Mouse (Mus musculus) cerebellum, adult 2 months (tissue): ENCODE results near the gene Bclaf3. TPM values are rescaled to one million over a fixed set of nuclear protein-coding genes. Genes with fewer than 3 reads are reported as not detected.
"Not testable (repeated sequence)": the region's sequence is repeated elsewhere in the genome, so short reads cannot be mapped to it uniquely, and the experiment has no call there.

Source experiments
- DNase-seq, 2 experiments: peaks; one replicate each; pipeline ENCODE4 v3.0.0; 2021
- H3K27ac ChIP-seq: fragments of 200-500 bp; 2 replicates; pipeline ENCODE4 v1.5.1; 2012; ENCODE audit warnings: low read length, control low read depth, inconsistent platforms; ENCODE audit not compliant: insufficient read depth
- H3K27me3 ChIP-seq: fragments of 200-500 bp; 2 replicates; pipeline ENCODE4 v1.6.1; 2012; ENCODE audit warnings: inconsistent platforms, mild to moderate bottlenecking, low read length, moderate library complexity; ENCODE audit not compliant: control insufficient read depth, insufficient read depth
- H3K4me1 ChIP-seq: fragments of 200-500 bp; 2 replicates; pipeline ENCODE4 v1.6.1; 2011; ENCODE audit warnings: low read length; ENCODE audit not compliant: control insufficient read depth, insufficient read depth
- H3K4me3 ChIP-seq: fragments of 200-500 bp; replicated peaks from 2 replicates; pipeline ENCODE3; 2011; ENCODE audit warnings: mild to moderate bottlenecking, low read depth, low read length, control low read depth; ENCODE audit not compliant: insufficient read depth
- CTCF ChIP-seq: fragments of 200-500 bp; IDR thresholded peaks from 2 replicates; pipeline ENCODE4 v1.5.1; 2011; ENCODE audit warnings: low read depth, mild to moderate bottlenecking, control low read depth, low read length, moderate library complexity, borderline replicate concordance; ENCODE audit not compliant: insufficient read depth
- POLR2A ChIP-seq: fragments of 200-500 bp; IDR thresholded peaks from 2 replicates; pipeline ENCODE4 v1.6.1; 2011; ENCODE audit warnings: low read length, control low read depth, borderline replicate concordance; ENCODE audit not compliant: insufficient read depth
- WGBS: fragments of 180-500 bp; shearing (Covaris S2); methylation state at CpG from one replicate; pipeline ENCODE4 v1.1.7; 2018; 5-methylcytosine and 5-hydroxymethylcytosine counted together
- polyA plus RNA-seq: library from polyadenylated mRNA; depleted of rRNA; stranded (reverse); fragments of >200 nt; gene quantifications from 2 replicates; pipeline ENCODE4 v1.2.3, GENCODE M21; 2012; rRNA removed

Gene Bclaf3
- 8.4 and 9.6 TPM in 2 replicates for polyA plus RNA-seq

DNA sequence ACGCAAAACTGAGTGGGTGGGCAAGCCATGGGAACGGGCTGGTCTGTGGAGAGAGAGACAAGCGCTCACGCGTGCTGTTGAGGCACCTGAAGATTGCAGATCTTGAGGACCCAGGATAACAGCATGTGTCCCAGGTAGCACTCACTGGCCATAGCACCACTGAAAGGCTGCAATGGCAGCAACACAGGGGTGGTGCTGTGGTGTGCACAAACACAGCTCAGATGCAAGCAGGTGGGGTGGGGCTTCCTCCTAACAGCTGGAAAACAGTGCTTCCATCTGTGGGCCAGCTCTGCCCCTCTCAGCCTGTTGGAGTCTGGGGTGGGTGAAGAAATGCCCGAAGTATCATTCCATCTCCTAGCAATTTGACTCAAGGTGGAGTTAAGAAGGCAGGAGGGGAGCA lies at the start of gene Bclaf3:
Bclaf3 (plus strand) TSS at position 301 of the 400 bp plus-strand sequence.
- H3K27me3 ChIP-seq = no peaks in the 10 kb centered on the region
- WGBS = 83% methylated on average over 6 of the region's 6 CpGs
- DNase-seq = no peak
- TF ChIP-seq POLR2A = no peak
- TF ChIP-seq CTCF = no peak
- H3K4me3 ChIP-seq = no peak within 1 kb of the TSS
- H3K4me1 ChIP-seq = no peaks in the 10 kb centered on the region
- no peak within 1 kb of the TSS for H3K27ac ChIP-seq

DNA sequence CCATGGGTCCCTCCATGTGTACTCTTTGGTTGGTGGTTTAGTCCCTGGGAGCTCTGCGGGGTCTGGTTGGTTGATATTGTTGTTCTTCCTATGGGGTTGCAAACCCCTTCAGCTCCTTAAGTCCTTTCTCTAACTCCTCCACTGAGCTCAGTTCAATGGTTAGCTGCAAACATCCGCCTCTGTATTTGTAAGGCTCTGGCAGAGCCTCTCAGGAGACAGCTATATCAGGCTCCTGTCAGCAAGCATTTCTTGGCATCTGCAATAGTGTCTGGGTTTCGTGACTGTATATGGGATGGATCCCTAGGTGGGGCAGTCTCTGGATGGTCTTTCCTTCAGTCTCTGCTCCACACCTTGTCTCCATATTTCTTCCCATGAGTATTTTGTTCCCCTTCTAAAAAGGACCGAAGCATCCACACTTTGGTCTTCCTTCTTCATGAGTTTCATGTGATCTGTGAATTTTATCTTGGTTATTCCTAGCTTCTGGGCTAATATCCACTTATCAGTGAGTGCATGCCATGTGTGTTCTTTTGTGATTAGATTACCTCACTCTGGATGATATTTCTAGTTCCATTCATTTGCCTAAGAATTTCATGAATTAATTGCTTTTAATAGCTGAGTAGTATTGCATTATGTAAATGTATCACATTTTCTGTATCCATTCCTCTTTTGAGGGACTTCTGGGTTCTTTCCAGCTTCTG lies 48.1 kb upstream of the Bclaf3 start:
- 71% methylated on average over 4 of the region's 4 CpGs for WGBS
- DNase-seq = not testable (repeated sequence)

GRCm38 (mm10) chrX:159484247-159484646 lies 42.2 kb upstream of the Bclaf3 start:
- H3K27me3 ChIP-seq = no peaks in the 10 kb centered on the region
- no peaks in the 10 kb centered on the region for H3K4me1 ChIP-seq
- WGBS = 82% methylated on average over 1 of the region's 1 CpGs

More for the DNA sequence above, 48.1 kb upstream of the Bclaf3 start:
- not testable (repeated sequence) for H3K4me3 ChIP-seq, H3K4me1 ChIP-seq, H3K27me3 ChIP-seq, H3K27ac ChIP-seq

DNA sequence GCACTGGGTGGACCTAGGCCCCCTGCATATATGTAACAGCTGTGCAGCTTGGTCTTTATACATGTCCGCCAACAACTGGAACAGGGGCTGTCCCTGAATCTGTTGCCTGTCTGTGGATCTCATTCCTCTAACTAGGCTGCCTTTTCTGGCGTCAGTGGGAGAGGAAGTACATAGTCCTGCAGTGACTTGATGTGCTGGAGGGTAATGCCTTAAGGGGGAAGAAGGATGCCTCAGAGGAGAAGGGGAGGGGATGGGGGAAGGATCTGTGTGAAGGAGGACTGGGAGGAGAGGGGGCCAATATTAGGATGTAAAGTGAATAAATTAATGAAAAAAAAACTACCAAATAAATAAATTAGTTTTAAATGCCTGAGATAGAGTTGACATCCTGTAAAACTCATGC lies 23.3 kb upstream of the Bclaf3 start:
- TF ChIP-seq CTCF (no peak), POLR2A (no peak)
- DNase-seq = no peak
- WGBS = 57% methylated on average over 2 of the region's 2 CpGs

More at GRCm38 (mm10) chrX:159484247-159484646, 42.2 kb upstream of the Bclaf3 start:
- TF ChIP-seq CTCF (no peak), POLR2A (no peak)
- Histone ChIP-seq H3K27ac (no peak overlapping the region), H3K4me3 (no peak overlapping the region)
- no peak for DNase-seq

DNA sequence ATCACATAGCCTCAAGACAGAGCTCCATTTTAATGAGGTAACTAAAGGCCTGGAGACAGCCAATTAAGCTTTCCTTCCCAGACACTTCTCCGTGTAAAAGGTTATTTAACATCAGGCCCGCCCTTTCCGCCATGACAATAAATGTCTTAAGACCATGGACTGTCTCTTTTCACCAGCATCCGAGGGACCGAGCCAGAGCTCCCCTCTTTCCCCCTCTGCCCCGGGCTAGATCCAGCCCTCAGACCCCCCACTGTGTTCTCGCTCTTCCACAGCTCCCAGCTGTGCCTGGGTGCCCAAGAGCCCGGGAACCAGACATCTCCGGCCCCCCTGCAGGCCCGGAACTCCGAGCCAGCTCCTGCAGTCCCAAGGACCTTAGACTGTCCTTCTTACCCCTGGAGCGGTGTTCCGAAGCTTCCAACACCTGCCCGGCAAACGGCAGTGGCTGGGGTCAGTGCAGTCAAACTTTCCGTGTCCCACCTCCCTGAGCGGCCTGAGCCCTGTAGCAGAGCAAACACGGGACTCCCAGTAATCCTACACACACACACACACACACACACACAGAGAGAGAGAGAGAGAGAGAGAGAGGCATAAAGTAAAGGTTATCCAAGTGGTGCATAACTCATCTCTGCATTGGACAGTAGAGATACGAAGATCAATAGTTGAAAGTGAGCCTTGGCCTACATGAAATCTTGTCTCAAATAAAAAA lies 18.0 kb upstream of the Bclaf3 start:
- Histone ChIP-seq H3K27ac (no peak overlapping the region), H3K27me3 (no peaks in the 10 kb centered on the region), H3K4me1 (no peaks in the 10 kb centered on the region), H3K4me3 (no peak overlapping the region)
- no peak for TF ChIP-seq POLR2A
- no peak for TF ChIP-seq CTCF
- 61% methylated on average over 19 of the region's 19 CpGs for WGBS
- no peak for DNase-seq

More for the DNA sequence above, 23.3 kb upstream of the Bclaf3 start:
- Histone ChIP-seq H3K4me1 (no peaks in the 10 kb centered on the region), H3K27me3 (no peaks in the 10 kb centered on the region), H3K4me3 (no peak overlapping the region), H3K27ac (no peak overlapping the region)

GRCm38 (mm10) chrX:159509042-159509441 lies 17.4 kb upstream of the Bclaf3 start:
- 61% methylated on average over 4 of the region's 4 CpGs for WGBS
- Histone ChIP-seq H3K27ac (no peak overlapping the region), H3K27me3 (no peaks in the 10 kb centered on the region), H3K4me3 (no peak overlapping the region), H3K4me1 (no peaks in the 10 kb centered on the region)
- TF ChIP-seq CTCF (no peak), POLR2A (no peak)
- DNase-seq = no peak

DNA sequence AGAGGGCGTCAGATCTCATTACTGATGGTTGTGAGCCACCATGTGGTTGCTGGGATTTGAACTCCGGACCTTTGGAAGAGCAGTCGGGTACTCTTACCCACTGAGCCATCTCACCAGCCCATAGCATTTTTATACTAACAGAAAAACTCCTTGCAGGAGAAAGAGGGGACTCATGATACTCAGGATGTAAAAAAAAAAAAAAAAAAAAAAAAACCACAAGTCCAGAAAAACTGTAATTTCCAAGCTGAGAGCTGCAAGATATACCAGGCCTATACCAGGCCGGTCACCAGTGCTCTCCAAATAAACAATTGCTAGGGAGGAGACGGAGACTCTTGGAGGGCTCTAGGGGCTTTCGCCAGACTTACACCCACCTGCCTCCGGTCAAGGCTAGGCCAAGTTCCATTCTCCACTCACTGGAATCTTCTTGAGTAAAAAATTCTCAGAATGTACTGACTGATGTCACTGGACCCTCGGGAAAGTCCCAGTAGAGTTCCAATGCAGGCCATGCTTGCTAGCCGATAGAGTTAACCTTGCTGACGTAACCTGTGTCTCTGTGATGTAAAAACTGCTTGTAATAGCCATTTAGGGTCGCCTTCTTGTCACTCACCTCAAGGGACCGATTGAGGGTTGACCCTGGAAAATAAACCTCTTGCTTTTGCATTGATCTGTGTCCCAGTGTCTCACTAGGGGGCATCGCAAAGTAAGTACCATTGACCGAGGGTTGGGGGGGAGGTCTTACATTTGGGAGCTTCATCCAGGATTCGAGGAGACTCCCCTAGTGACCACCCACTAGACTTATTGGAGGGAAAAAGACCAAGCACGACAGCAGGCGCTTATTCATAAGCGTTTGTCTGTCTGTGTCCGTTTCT lies 16.4 kb upstream of the Bclaf3 start:
- no peak for TF ChIP-seq POLR2A
- TF ChIP-seq CTCF = no peak
- 84% methylated on average over 19 of the region's 19 CpGs for WGBS
- H3K27ac ChIP-seq = no peak overlapping the region

More for the DNA sequence above, 16.4 kb upstream of the Bclaf3 start:
- Histone ChIP-seq H3K4me3 (no peak overlapping the region), H3K4me1 (no peaks in the 10 kb centered on the region), H3K27me3 (no peaks in the 10 kb centered on the region)
- no peak for DNase-seq
